In genomic region chr11:79073583-79073982, GRCm38 (mm10) we compare ENCODE assay signal across 24 mouse cellular contexts.
DNase-seq lines count a peak whose midpoint lies in the region; ATAC-seq lines count a peak whose summit lies in the region.
"Had no signal": no experiment of that assay in that cellular context is flagged by ENCODE, and none has a peak within 500 bp of the region (broad histone marks: within the 10 kb centered on the region; RNA-seq: fewer than 3 reads in every experiment).

No protein-coding gene starts in this region.

- WGBS in liver, embryonic 12.5 days (ENCODE audit: insufficient replicate concordance): 85% methylated on average over 4 of the region's 4 CpGs
- WGBS in forebrain, embryonic 12.5 days: 83% methylated on average over 4 of the region's 4 CpGs

- H3K9me3 ChIP-seq in liver, embryonic 12.5 days (replicated peaks): no peaks in the 10 kb centered on the region
- H3K9me3 ChIP-seq in megakaryocyte, embryonic 14.5 days: no peaks in the 10 kb centered on the region
- no peaks in the 10 kb centered on the region for H3K9me3 ChIP-seq in forebrain, embryonic 12.5 days
- H3K9me3 ChIP-seq: G1E; heart, embryonic 15.5 days; limb, embryonic 13.5 days; midbrain, embryonic 13.5 days; stomach, embryonic 15.5 days had no signal

- H3K4me3 ChIP-seq in liver, embryonic 12.5 days: no peak overlapping the region
- peak overlapping the region; percentile 67 for H3K4me3 ChIP-seq in megakaryocyte, embryonic 14.5 days (replicated peaks)
- no peak overlapping the region for H3K4me3 ChIP-seq in forebrain, embryonic 12.5 days (replicated peaks)
- H3K4me3 ChIP-seq: heart, embryonic 15.5 days; limb, embryonic 13.5 days; midbrain, embryonic 13.5 days; stomach, embryonic 15.5 days had no signal

- no peak for ATAC-seq in liver, embryonic 12.5 days
- no peak for ATAC-seq in megakaryocyte, adult 5-6 weeks (ENCODE audit: poor library complexity, severe bottlenecking)
- no peak for ATAC-seq in forebrain, embryonic 12.5 days (ENCODE audit: low FRiP score)
- ATAC-seq: forebrain, embryonic 16.5 days; hindbrain, postnatal 0 days; midbrain, embryonic 13.5 days; Patski had no signal

- peaks cover 87% of the 10 kb centered on the region for H3K4me1 ChIP-seq in liver, embryonic 12.5 days
- H3K4me1 ChIP-seq in megakaryocyte, embryonic 14.5 days: peaks cover 100% of the 10 kb centered on the region
- H3K4me1 ChIP-seq in forebrain, embryonic 12.5 days: peaks cover 13% of the 10 kb centered on the region

- H3K27me3 ChIP-seq in liver, embryonic 12.5 days (replicated peaks): no peaks in the 10 kb centered on the region
- no peaks in the 10 kb centered on the region for H3K27me3 ChIP-seq in megakaryocyte, embryonic 14.5 days (replicated peaks)
- no peaks in the 10 kb centered on the region for H3K27me3 ChIP-seq in forebrain, embryonic 12.5 days
- H3K27me3 ChIP-seq: heart, embryonic 15.5 days; limb, embryonic 13.5 days; midbrain, embryonic 13.5 days; Patski; stomach, embryonic 15.5 days had no signal

- intact Hi-C loops in heart, postnatal 10 days (cut with DNase I): no loop called here
- intact Hi-C loops in heart, postnatal 36 days (cut with DNase I): no loop called here

- peak; percentile 59 to 63 for DNase-seq in heart, postnatal 10 days
- DNase-seq in heart, postnatal 36 days: no peak
- DNase-seq in liver: no peak
- DNase-seq: adrenal gland, postnatal 36 days; cerebellum, adult 9-10 months; gastrocnemius, postnatal 10 days; kidney, adult 2 months; kidney, postnatal 36 days; layer of hippocampus, postnatal 36 days; lung, adult 2 months; thymus, adult 2 months; thymus, postnatal 4 days had no signal

- peak overlapping the region; percentile 71; the same call in 1 of the 2 replicates for H3K4me2 ChIP-seq in liver, embryonic 12.5 days
- no peak overlapping the region for H3K4me2 ChIP-seq in forebrain, embryonic 12.5 days
- H3K4me2 ChIP-seq: heart, embryonic 15.5 days; limb, embryonic 13.5 days; midbrain, embryonic 13.5 days; stomach, embryonic 15.5 days had no signal

- H3K36me3 ChIP-seq in liver, embryonic 12.5 days: peaks cover 8% of the 10 kb centered on the region
- H3K36me3 ChIP-seq in megakaryocyte, embryonic 14.5 days (replicated peaks; ENCODE audit: low read length): peaks cover 79% of the 10 kb centered on the region
- 0 out of 2 replicates have a peak, but pooled peaks cover 5% of the 10 kb centered on the region for H3K36me3 ChIP-seq in forebrain, embryonic 12.5 days (replicated peaks)
- H3K36me3 ChIP-seq: midbrain, embryonic 13.5 days; stomach, embryonic 15.5 days had no signal

- no peak overlapping the region for H3K9ac ChIP-seq in liver, embryonic 12.5 days
- no peak overlapping the region for H3K9ac ChIP-seq in forebrain, embryonic 12.5 days
- H3K9ac ChIP-seq: heart, embryonic 15.5 days; limb, embryonic 13.5 days; midbrain, embryonic 13.5 days; stomach, embryonic 15.5 days had no signal

- peak overlapping the region; percentile 55 for H3K27ac ChIP-seq in liver, embryonic 12.5 days
- no peak overlapping the region for H3K27ac ChIP-seq in forebrain, embryonic 12.5 days
- H3K27ac ChIP-seq: heart, embryonic 15.5 days; hindbrain, postnatal 0 days; limb, embryonic 13.5 days; midbrain, embryonic 13.5 days; stomach, embryonic 15.5 days had no signal

Comparison
In these comparisons a context has a peak if more than half of its experiments do, and no peak if none do; other contexts are left out.
1. DNase-seq: peak in heart, postnatal 10 days (2 of 2); none in heart, postnatal 36 days (0 of 2) and liver (single experiment).